In the genomic region with DNA sequence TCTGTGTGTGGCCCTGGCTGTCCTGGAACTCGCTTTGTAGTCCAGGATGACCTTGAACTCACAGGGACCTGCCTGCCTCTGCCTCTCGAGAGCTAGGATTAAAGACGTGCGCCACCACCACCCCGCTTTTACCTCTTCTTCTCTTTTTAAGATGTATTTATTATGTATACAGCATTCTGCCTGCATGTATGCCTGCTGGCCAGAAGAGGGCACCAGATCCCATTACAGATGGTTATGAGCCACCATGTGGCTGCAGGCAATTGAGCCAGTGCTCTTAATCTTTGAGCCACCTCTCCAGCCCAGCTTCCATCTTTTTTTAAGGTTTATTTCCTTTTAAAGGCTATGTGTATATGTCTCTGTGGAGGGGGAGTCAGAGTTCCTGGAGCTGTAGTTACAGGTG, we compare ENCODE assay signal across 14 mouse cellular contexts. TPM values are rescaled to one million over a fixed set of nuclear protein-coding genes. Genes with fewer than 3 reads are reported as not detected.
A peak's percentile ranks its signal among the peaks of the same experiment; 100 is the strongest.
DNase-seq lines count a peak whose midpoint lies in the region; ATAC-seq and TF ChIP-seq lines count a peak whose summit lies in the region.
"Had no signal": no experiment of that assay in that cellular context is flagged by ENCODE, and none has a peak within 500 bp of the region (broad histone marks: within the 10 kb centered on the region; RNA-seq: fewer than 3 reads in every experiment).

No protein-coding gene starts in this region.

- no peaks in the 10 kb centered on the region for H3K9me3 ChIP-seq in hindbrain, postnatal 0 days (ENCODE audit: low read length)
- H3K9me3 ChIP-seq in hindbrain, embryonic 13.5 days: peaks cover 15% of the 10 kb centered on the region

- peak; percentile 5 for DNase-seq in hindbrain, postnatal 0 days (ENCODE audit: low spot score)
- DNase-seq in testis, postnatal 10 days (ENCODE audit: low spot score): no peak
- DNase-seq in R1 (ENCODE audit: low read depth, low spot score): peak; percentile 67
- peak; percentile 31 for DNase-seq in splenic B cell, adult 2 months (ENCODE audit: low read depth, low spot score)
- DNase-seq in heart, adult 18-20 months: no peak

- H3K27ac ChIP-seq in hindbrain, postnatal 0 days: no peak overlapping the region
- H3K27ac ChIP-seq in hindbrain, embryonic 13.5 days: no peak overlapping the region
- no peak overlapping the region for H3K27ac ChIP-seq in testis, adult 2 months (ENCODE audit: control insufficient read depth, insufficient read depth, low read depth, low read length)
- H3K27ac ChIP-seq: embryonic facial prominence, embryonic 12.5 days; limb, embryonic 13.5 days; neural tube, embryonic 13.5 days had no signal

- TF ChIP-seq POLR2A in testis, adult 2 months (IDR thresholded peaks at IDR 0.05; ENCODE audit: control insufficient read depth, low read depth, low read length): no peak

- H3K4me3 ChIP-seq in hindbrain, postnatal 0 days (ENCODE audit: low read length): no peak overlapping the region
- H3K4me3 ChIP-seq in hindbrain, embryonic 13.5 days: no peak overlapping the region
- H3K4me3 ChIP-seq in testis, adult 2 months (ENCODE audit: control insufficient read depth, low read depth, low read length): no peak overlapping the region
- H3K4me3 ChIP-seq: embryonic facial prominence, embryonic 12.5 days; limb, embryonic 13.5 days; neural tube, embryonic 13.5 days had no signal

- TF ChIP-seq CTCF in hindbrain, postnatal 0 days (IDR thresholded peaks at IDR 0.05; ENCODE audit: low read depth): peak; percentile 52
- TF ChIP-seq CTCF in testis, adult 2 months (IDR thresholded peaks at IDR 0.05; ENCODE audit: control insufficient read depth, insufficient read depth, insufficient replicate concordance, low read depth, low read length): peak; percentile 32; the same call in 1 of the 2 replicates

- H3K9ac ChIP-seq in hindbrain, postnatal 0 days (replicated peaks; ENCODE audit: low read length): no peak overlapping the region
- H3K9ac ChIP-seq in hindbrain, embryonic 13.5 days: no peak overlapping the region
- H3K9ac ChIP-seq: embryonic facial prominence, embryonic 12.5 days; limb, embryonic 13.5 days; neural tube, embryonic 13.5 days had no signal

- no peak for ATAC-seq in hindbrain, postnatal 0 days
- ATAC-seq in hindbrain, embryonic 13.5 days (ENCODE audit: low FRiP score): no peak
- ATAC-seq in megakaryocyte, adult 5-6 weeks (ENCODE audit: poor library complexity, severe bottlenecking): no peak
- ATAC-seq: forebrain, embryonic 14.5 days had no signal

- WGBS in hindbrain, postnatal 0 days: 88% methylated on average over 5 of the region's 5 CpGs
- 80% methylated on average over 5 of the region's 5 CpGs for WGBS in hindbrain, embryonic 13.5 days

- no peak overlapping the region for H3K4me2 ChIP-seq in hindbrain, postnatal 0 days (ENCODE audit: low read depth, low read length)
- H3K4me2 ChIP-seq in hindbrain, embryonic 13.5 days: no peak overlapping the region
- H3K4me2 ChIP-seq: embryonic facial prominence, embryonic 12.5 days; limb, embryonic 13.5 days; neural tube, embryonic 13.5 days had no signal

- 0 out of 2 replicates have a peak, but pooled peaks cover 7% of the 10 kb centered on the region for H3K36me3 ChIP-seq in hindbrain, postnatal 0 days (ENCODE audit: insufficient read depth, low read length)
- H3K36me3 ChIP-seq in hindbrain, embryonic 13.5 days: peaks cover 37% of the 10 kb centered on the region
- H3K36me3 ChIP-seq in testis, adult 2 months (ENCODE audit: control insufficient read depth, insufficient read depth, low read length): no peaks in the 10 kb centered on the region
- no peaks in the 10 kb centered on the region for H3K36me3 ChIP-seq in splenic B cell, adult 2 months (ENCODE audit: control insufficient read depth, insufficient read depth, low read length, poor library complexity, severe bottlenecking)

- no peaks in the 10 kb centered on the region; the same call in 1 of the 2 replicates for H3K4me1 ChIP-seq in hindbrain, postnatal 0 days (ENCODE audit: insufficient read depth, low read length)
- H3K4me1 ChIP-seq in hindbrain, embryonic 13.5 days (replicated peaks): no peaks in the 10 kb centered on the region
- H3K4me1 ChIP-seq in testis, adult 2 months (ENCODE audit: control insufficient read depth, insufficient read depth, low read length): no peaks in the 10 kb centered on the region
- H3K4me1 ChIP-seq: embryonic facial prominence, embryonic 12.5 days; limb, embryonic 13.5 days; neural tube, embryonic 13.5 days had no signal

- no peaks in the 10 kb centered on the region for H3K27me3 ChIP-seq in hindbrain, postnatal 0 days (ENCODE audit: insufficient read depth, low read length)
- no peaks in the 10 kb centered on the region for H3K27me3 ChIP-seq in hindbrain, embryonic 13.5 days
- H3K27me3 ChIP-seq in testis, adult 2 months (ENCODE audit: control insufficient read depth, insufficient read depth, low read length): no peaks in the 10 kb centered on the region
- no peaks in the 10 kb centered on the region for H3K27me3 ChIP-seq in splenic B cell, adult 2 months (ENCODE audit: control insufficient read depth, insufficient read depth, low read length, poor library complexity, severe bottlenecking)
- H3K27me3 ChIP-seq: embryonic facial prominence, embryonic 12.5 days; limb, embryonic 13.5 days; neural tube, embryonic 13.5 days had no signal

RNA-seq across cellular contexts. Expression of a gene that starts 4.2 kb away (rescaled TPM):
- 0.11 TPM in 1 of 2 replicates, not detected in the other for total RNA-seq in hindbrain, postnatal 0 days (2014; rRNA removed)
- 0.10 TPM in 1 of 2 replicates, not detected in the other for polyA plus RNA-seq in hindbrain, postnatal 0 days (2015; fragmentation: Nextera tagmentation; extraction: Ambion mirVana)
- polyA plus RNA-seq in hindbrain, embryonic 13.5 days (2015; fragmentation: Nextera tagmentation; extraction: Ambion mirVana): not detected in 2 replicates
- not detected in 2 replicates for polyA plus RNA-seq in testis, adult 2 months (2012; rRNA removed)
- not detected for total RNA-seq in heart, adult 18-20 months (2021)
- total RNA-seq in megakaryocyte, adult 5-6 weeks (2015): not detected in 2 replicates
- total RNA-seq in megakaryocyte, adult 5-6 weeks (2017): not detected in 2 replicates
- polyA plus RNA-seq: forebrain, embryonic 14.5 days; gonadal fat pad, adult 2 months; large intestine, adult 2 months; limb, embryonic 13.5 days; neural tube, embryonic 13.5 days had no signal

RNA-seq across cellular contexts. Expression of a gene that starts 25.0 kb away (rescaled TPM):
- total RNA-seq in hindbrain, postnatal 0 days (2014; rRNA removed): 38.1 and 40.6 TPM in 2 replicates
- 105 and 109 TPM in 2 replicates for polyA plus RNA-seq in hindbrain, postnatal 0 days (2015; fragmentation: Nextera tagmentation; extraction: Ambion mirVana)
- polyA plus RNA-seq in hindbrain, embryonic 13.5 days (2015; fragmentation: Nextera tagmentation; extraction: Ambion mirVana): 104 and 107 TPM in 2 replicates
- 13.7 and 14.0 TPM in 2 replicates for polyA plus RNA-seq in testis, adult 2 months (2012; rRNA removed)
- total RNA-seq in heart, adult 18-20 months (2021): 10 to 100 TPM; 52.6 to 64.7 TPM
- total RNA-seq in megakaryocyte, adult 5-6 weeks (2015): 59.0 and 61.6 TPM in 2 replicates
- 66.8 and 70.6 TPM in 2 replicates for total RNA-seq in megakaryocyte, adult 5-6 weeks (2017)

RNA-seq across cellular contexts. Expression of a gene that starts 25.8 kb away (rescaled TPM):
- total RNA-seq in hindbrain, postnatal 0 days (2014; rRNA removed): 23.1 and 23.8 TPM in 2 replicates
- polyA plus RNA-seq in hindbrain, postnatal 0 days (2015; fragmentation: Nextera tagmentation; extraction: Ambion mirVana): 35.4 and 38.2 TPM in 2 replicates
- 55.6 and 56.8 TPM in 2 replicates for polyA plus RNA-seq in hindbrain, embryonic 13.5 days (2015; fragmentation: Nextera tagmentation; extraction: Ambion mirVana)
- polyA plus RNA-seq in testis, adult 2 months (2012; rRNA removed): 8.8 and 10.8 TPM in 2 replicates
- 10 to 100 TPM; 21.2 to 23.2 TPM for total RNA-seq in heart, adult 18-20 months (2021)
- total RNA-seq in megakaryocyte, adult 5-6 weeks (2015): 9.0 and 14.0 TPM in 2 replicates
- 13.1 and 14.3 TPM in 2 replicates for total RNA-seq in megakaryocyte, adult 5-6 weeks (2017)

RNA-seq across cellular contexts. Expression of a gene that starts 46.8 kb away (rescaled TPM):
- 13.5 and 20.5 TPM in 2 replicates for total RNA-seq in hindbrain, postnatal 0 days (2014; rRNA removed)
- polyA plus RNA-seq in hindbrain, postnatal 0 days (2015; fragmentation: Nextera tagmentation; extraction: Ambion mirVana): 8.6 and 8.7 TPM in 2 replicates
- 21.6 and 23.8 TPM in 2 replicates for polyA plus RNA-seq in hindbrain, embryonic 13.5 days (2015; fragmentation: Nextera tagmentation; extraction: Ambion mirVana)
- 12.0 and 12.4 TPM in 2 replicates for polyA plus RNA-seq in testis, adult 2 months (2012; rRNA removed)
- 10 to 100 TPM; 12.1 to 14.0 TPM for total RNA-seq in heart, adult 18-20 months (2021)
- total RNA-seq in megakaryocyte, adult 5-6 weeks (2015): 10.3 and 10.5 TPM in 2 replicates
- 14.6 and 24.0 TPM in 2 replicates for total RNA-seq in megakaryocyte, adult 5-6 weeks (2017)

Comparison
In these comparisons a context has a peak if more than half of its experiments do, and no peak if none do; other contexts are left out.
1. DNase-seq: peak in hindbrain, postnatal 0 days (single experiment), R1 (single experiment) and splenic B cell, adult 2 months (single experiment); none in testis, postnatal 10 days (single experiment) and heart, adult 18-20 months (0 of 2).